Mouse (Mus musculus): ENCODE data around the gene Tcf23.

- TF ChIP-seq FLI1 (IDR thresholded peaks at IDR 0.05; ENCODE audit: low read length) (no peak), GATA1 (IDR thresholded peaks at IDR 0.05; ENCODE audit: borderline replicate concordance, low read length) (no peak)
These were observed 47.8 kb upstream of the Tcf23 start for GRCm38 (mm10) chr5:30920621-30921020.
